Mouse (Mus musculus) stomach, postnatal 0 days (tissue): ENCODE measurements around the gene Iqcf3. TPM values are rescaled to one million over a fixed set of nuclear protein-coding genes. Genes with fewer than 3 reads are reported as not detected.
A peak's percentile ranks its signal among the peaks of the same experiment; 100 is the strongest.

Experiments used
- ATAC-seq: fragments of 200-750 bp; cut with Nextera tagmentation; 2 replicates; pipeline ENCODE4 v1.8.0; 2017; ENCODE audit not compliant: low FRiP score, low TSS enrichment
- DNase-seq: peaks from one replicate; pipeline ENCODE4 v3.0.0-alpha.2; 2016; ENCODE audit warnings: low spot score
- H3K27ac ChIP-seq: fragments of 300-500 bp; sonication (generic); replicated peaks from 2 replicates; pipeline ENCODE4 v1.5.1; 2014; ENCODE audit warnings: mild to moderate bottlenecking, control low read depth
- H3K27me3 ChIP-seq: fragments of 300-500 bp; sonication (generic); 2 replicates; pipeline ENCODE4 v1.6.1; 2014; ENCODE audit warnings: low read length; ENCODE audit not compliant: control insufficient read depth, insufficient read depth
- H3K36me3 ChIP-seq: fragments of 300-500 bp; sonication (generic); 2 replicates; pipeline ENCODE4 v1.6.1; 2014; ENCODE audit warnings: low read length, mixed read lengths; ENCODE audit not compliant: control insufficient read depth, insufficient read depth
- H3K4me1 ChIP-seq: fragments of 300-500 bp; sonication (generic); replicated peaks from 2 replicates; pipeline ENCODE4 v1.6.1; 2014; ENCODE audit warnings: antibody characterized with exemption; ENCODE audit not compliant: control insufficient read depth, insufficient read depth
- H3K4me2 ChIP-seq: fragments of 300-500 bp; sonication (generic); replicated peaks from 2 replicates; pipeline ENCODE4 v1.6.1; 2014; ENCODE audit warnings: low read depth, mild to moderate bottlenecking, control low read depth, moderate library complexity
- H3K4me3 ChIP-seq: fragments of 300-500 bp; sonication (generic); 2 replicates; pipeline ENCODE4 v1.5.1; 2014; ENCODE audit warnings: low read depth, low read length, control low read depth
- H3K9ac ChIP-seq: fragments of 300-500 bp; sonication (generic); 2 replicates; pipeline ENCODE4 v1.6.1; 2014; ENCODE audit warnings: mild to moderate bottlenecking, low read length, control low read depth, mixed read lengths
- H3K9me3 ChIP-seq: fragments of 300-500 bp; sonication (generic); 2 replicates; pipeline ENCODE4 v1.6.1; 2016; ENCODE audit warnings: low read length; ENCODE audit not compliant: control insufficient read depth
- CTCF ChIP-seq: IDR thresholded peaks from 2 replicates; pipeline ENCODE4 v1.5.1; 2016; ENCODE audit warnings: antibody characterized with exemption, low read depth, mild to moderate bottlenecking, moderate library complexity
- EP300 ChIP-seq: optimal IDR thresholded peaks from 2 replicates; pipeline ENCODE3; 2016; ENCODE audit warnings: antibody characterized with exemption
- WGBS: fragments of 180-500 bp; shearing (Covaris S2); extraction: QIAGEN DNeasy Blood & Tissue Kit; methylation state at CpG from one replicate; pipeline ENCODE4 v1.1.7; 2014; 5-methylcytosine and 5-hydroxymethylcytosine counted together
- polyA plus RNA-seq: library from polyadenylated mRNA; unstranded; fragments of >200 nt; fragmentation: Nextera tagmentation; extraction: Ambion mirVana; gene quantifications from 2 replicates; pipeline ENCODE4 v1.2.1, GENCODE M21; 2015

Iqcf3 gene
- polyA plus RNA-seq, 1 experiment from 2014 or later: not detected

- 0% methylated on average over 41 of the region's 41 CpGs for WGBS
- H3K9ac ChIP-seq: peak within 1 kb of the TSS; percentile 71
- H3K4me1 ChIP-seq: peaks cover 4% of the 10 kb centered on the region; the same call in 1 of the 2 replicates
- no peaks in the 10 kb centered on the region for H3K27me3 ChIP-seq
- H3K36me3 ChIP-seq: peaks cover 2% of the 10 kb centered on the region; the same call in 1 of the 2 replicates
- peak within 1 kb of the TSS; percentile 58 for H3K4me3 ChIP-seq
- DNase-seq (peak; percentile 98), ATAC-seq (peak; percentile 98)
- H3K4me2 ChIP-seq: peak within 1 kb of the TSS; percentile 90
- TF ChIP-seq CTCF (peak; percentile 98), EP300 (no peak)
- no peaks in the 10 kb centered on the region for H3K9me3 ChIP-seq
- H3K27ac ChIP-seq: peak within 1 kb of the TSS; percentile 83
Observed at GRCm38 (mm10) chr9:106476924-106477484, 84.4 kb downstream of the Iqcf3 start, which contains the start of gene Parp3. TSS of gene Parp3 (minus strand) at chr9:106476949.

DNA sequence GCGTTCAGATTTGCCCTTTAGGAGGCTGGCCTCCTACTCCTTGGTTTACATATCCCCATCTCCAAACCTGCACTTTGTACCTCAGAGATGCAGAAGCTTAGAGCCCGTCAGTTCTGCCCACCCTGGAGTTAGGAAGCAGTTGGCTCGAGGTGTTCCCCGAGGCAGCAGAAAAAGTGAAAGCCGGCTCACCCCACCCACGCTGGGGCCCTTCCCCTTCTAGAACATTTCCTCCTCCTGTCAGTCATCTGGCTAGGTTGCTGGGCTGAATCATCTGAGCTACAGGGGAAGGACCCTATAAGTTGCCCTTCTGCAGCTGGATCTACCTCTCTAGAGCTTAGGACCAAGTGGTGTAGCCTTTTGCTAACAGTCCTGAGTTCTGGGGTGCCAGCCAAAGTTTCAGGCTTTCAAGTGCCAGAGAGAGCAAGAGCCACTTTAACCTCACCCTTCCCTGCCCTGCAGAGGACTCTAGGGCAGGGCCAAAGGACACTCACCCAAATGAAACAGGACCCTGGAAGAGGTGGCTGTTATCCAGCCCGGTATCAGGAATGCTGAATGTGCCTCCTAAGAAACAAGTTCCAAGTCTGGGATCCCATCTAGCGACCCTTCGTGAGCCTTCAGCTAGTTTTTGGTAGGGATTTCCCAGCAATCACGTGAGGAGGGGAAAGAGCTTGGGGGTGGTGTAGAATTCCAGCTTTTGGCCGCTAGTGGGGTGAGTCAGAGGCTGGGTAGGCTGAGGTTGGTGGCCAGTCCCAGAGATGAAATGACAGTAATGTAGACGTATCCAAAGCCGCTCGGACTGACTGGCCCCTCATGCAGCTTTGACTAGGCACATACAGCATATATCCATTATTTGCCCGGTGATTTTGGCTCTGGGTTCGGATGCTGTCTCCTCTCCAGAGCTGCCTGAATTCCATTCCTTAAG is 85.2 kb downstream of the Iqcf3 start:
- H3K4me3 ChIP-seq: peak overlapping the region; percentile 29
- DNase-seq: peak; percentile 63
- TF ChIP-seq CTCF (no peak), EP300 (no peak)
- H3K27ac ChIP-seq: peak overlapping the region; percentile 83
- H3K36me3 ChIP-seq: peaks cover 2% of the 10 kb centered on the region; the same call in 1 of the 2 replicates
- H3K4me2 ChIP-seq: peak overlapping the region; percentile 49
- peak overlapping the region; percentile 32 for H3K9ac ChIP-seq
- ATAC-seq: peak; percentile 53
- no peaks in the 10 kb centered on the region for H3K27me3 ChIP-seq
- peaks cover 8% of the 10 kb centered on the region for H3K4me1 ChIP-seq
- no peaks in the 10 kb centered on the region for H3K9me3 ChIP-seq
- WGBS: 9% methylated on average over 16 of the region's 16 CpGs

DNA sequence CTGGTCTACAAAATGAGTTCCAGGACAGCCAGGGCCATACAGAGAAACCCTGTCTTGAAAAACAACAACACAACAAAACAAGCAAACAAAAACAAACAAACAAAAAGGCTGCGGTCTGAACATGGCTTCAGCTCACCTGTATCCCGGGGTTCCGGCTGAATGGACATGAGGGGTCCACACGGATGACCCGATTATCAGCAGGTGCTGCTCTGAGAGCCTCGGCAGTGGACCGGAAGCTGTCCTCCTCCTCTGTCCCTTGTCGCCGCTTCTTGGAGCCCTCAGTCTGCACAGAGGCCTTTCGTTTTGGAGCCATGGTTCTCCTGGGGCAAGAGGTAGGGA is 85.8 kb downstream of the Iqcf3 start, which contains the start of gene Rrp9:
Rrp9 (plus strand) TSS at position 301 of the 339 bp plus-strand sequence.
- peaks cover 8% of the 10 kb centered on the region for H3K4me1 ChIP-seq
- TF ChIP-seq CTCF (no peak), EP300 (no peak)
- ATAC-seq: no peak
- peak within 1 kb of the TSS; percentile 49 for H3K4me2 ChIP-seq
- H3K9me3 ChIP-seq: no peaks in the 10 kb centered on the region
- DNase-seq: no peak
- WGBS: 78% methylated on average over 10 of the region's 10 CpGs
- no peaks in the 10 kb centered on the region for H3K27me3 ChIP-seq
- peak within 1 kb of the TSS; percentile 29 for H3K4me3 ChIP-seq
- H3K27ac ChIP-seq: peak within 1 kb of the TSS; percentile 83
- H3K36me3 ChIP-seq: peaks cover under 1% of the 10 kb centered on the region; the same call in 1 of the 2 replicates
- peak within 1 kb of the TSS; percentile 32 for H3K9ac ChIP-seq

DNA sequence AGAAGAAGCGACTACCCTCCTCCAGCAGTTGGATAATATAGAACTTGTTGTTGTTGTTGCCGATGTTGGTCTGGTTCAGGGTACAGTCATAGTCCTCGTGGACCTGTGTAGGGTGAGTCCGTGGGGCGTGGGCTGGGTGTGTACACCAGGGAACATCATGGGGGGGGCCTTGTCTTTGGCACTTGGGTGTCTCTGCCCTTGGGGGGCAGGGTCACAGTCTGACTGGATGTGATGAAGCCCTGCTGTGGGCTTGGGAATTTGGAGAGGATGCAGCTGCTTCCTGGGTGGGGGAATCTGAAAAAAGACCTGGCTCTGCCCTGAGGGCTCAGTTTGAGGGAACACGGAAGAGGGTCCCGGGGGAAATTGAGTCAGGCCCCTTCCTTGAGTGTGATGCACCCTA is 86.4 kb downstream of the Iqcf3 start:
- no peaks in the 10 kb centered on the region for H3K9me3 ChIP-seq
- no peaks in the 10 kb centered on the region for H3K27me3 ChIP-seq
- peaks cover 8% of the 10 kb centered on the region for H3K4me1 ChIP-seq
- H3K27ac ChIP-seq: no peak overlapping the region
- H3K4me2 ChIP-seq: peak overlapping the region; percentile 20; the same call in 1 of the 2 replicates
- H3K36me3 ChIP-seq: no peaks in the 10 kb centered on the region
- 62% methylated on average over 7 of the region's 7 CpGs for WGBS
- TF ChIP-seq EP300: no peak
- TF ChIP-seq CTCF: no peak
- no peak overlapping the region for H3K4me3 ChIP-seq
- no peak for ATAC-seq
- DNase-seq: no peak
- H3K9ac ChIP-seq: peak overlapping the region; percentile 27; the same call in 1 of the 2 replicates

- Histone ChIP-seq H3K27ac (no peak overlapping the region), H3K9me3 (no peaks in the 10 kb centered on the region), H3K9ac (peak overlapping the region; percentile 27; the same call in 1 of the 2 replicates), H3K4me1 (peaks cover 8% of the 10 kb centered on the region), H3K4me2 (no peak overlapping the region), H3K36me3 (no peaks in the 10 kb centered on the region), H3K4me3 (no peak overlapping the region), H3K27me3 (no peaks in the 10 kb centered on the region)
- WGBS: 9% methylated on average over 6 of the region's 6 CpGs
- ATAC-seq (no peak), DNase-seq (peak; percentile 80)
- TF ChIP-seq CTCF (peak; percentile 84), EP300 (no peak)
Observed at GRCm38 (mm10) chr9:106474456-106474855, 87.0 kb downstream of the Iqcf3 start.
